Mouse (Mus musculus) adrenal gland, adult (tissue): ENCODE measurements at regions not wholly inside any gene's neighbourhood (a gene's known extent, or its start where the extent isn't known, plus 50 kb on each side); places are given as distances from the start of the nearest gene placed in this dataset.

Experiments used
- DNase-seq, 2 experiments: peaks; one replicate each; pipeline ENCODE4 v3.0.0; 2022 to 2023; ENCODE audit warnings: low spot score in 1 of 2; ENCODE audit not compliant: inconsistent age in 2 of 2

- DNase-seq, result no peak
These were observed 325.8 kb downstream of the Gpam start for GRCm38 (mm10) chr19:54801123-54801742.

GRCm38 (mm10) chr19:54787171-54787570 is 339.9 kb downstream of the Gpam start:
- no peak for DNase-seq

DNA sequence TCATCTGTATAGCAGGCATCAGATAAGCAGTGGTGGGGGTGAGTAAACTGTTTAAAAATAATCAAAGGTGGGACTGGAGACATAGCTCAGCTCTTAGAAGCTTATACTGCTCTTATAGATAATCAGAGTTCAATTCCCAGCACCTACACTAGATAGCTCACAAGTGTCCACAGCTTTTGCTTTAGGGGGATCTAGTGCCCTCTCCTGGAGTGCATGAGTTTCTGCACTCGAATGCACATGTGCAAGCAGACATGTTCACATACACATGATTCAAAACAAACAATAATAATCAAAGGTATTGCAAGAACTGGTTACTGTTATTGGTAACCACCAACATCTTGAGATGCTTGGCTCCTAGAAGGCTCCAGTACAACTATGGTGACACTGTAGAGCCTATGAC is 343.3 kb downstream of the Gpam start:
- DNase-seq, result peak in 1 of 2 experiments; percentile 32

GRCm38 (mm10) chr19:54757761-54758160 is 369.3 kb downstream of the Gpam start:
- DNase-seq, result no peak

- DNase-seq, result peak; percentile 26 to 75
These were observed 370.3 kb downstream of the Gpam start for GRCm38 (mm10) chr19:54756681-54757257.

GRCm38 (mm10) chr19:54755451-54755850 is 371.6 kb downstream of the Gpam start:
- DNase-seq, result no peak

- no peak for DNase-seq
These were observed 393.1 kb downstream of the Gpam start for GRCm38 (mm10) chr19:54733938-54734337.

DNA sequence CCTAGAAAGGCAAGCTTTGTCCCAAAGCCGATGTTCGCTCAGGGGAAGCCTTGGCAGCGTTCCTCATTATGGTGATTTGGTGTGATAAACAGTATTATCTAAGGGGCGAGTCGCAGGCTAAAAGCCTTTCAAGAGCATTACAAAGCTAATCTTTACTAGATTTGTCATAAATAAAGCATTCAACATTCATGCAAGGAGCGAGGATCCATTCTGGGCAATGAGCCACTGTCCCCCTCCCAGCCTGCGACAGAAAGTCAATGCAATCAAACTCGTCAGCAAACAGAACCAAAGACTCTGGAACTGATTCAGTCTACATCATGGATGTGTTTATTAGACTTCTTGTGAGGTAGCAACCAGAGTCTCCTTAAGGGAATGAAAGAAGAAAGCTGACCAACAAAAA is 395.3 kb downstream of the Gpam start:
- no peak for DNase-seq

- no peak for DNase-seq
These were observed 395.7 kb downstream of the Gpam start for GRCm38 (mm10) chr19:54731315-54731714.

- no peak for DNase-seq
These were observed 396.2 kb downstream of the Gpam start for GRCm38 (mm10) chr19:54730801-54731200.

DNA sequence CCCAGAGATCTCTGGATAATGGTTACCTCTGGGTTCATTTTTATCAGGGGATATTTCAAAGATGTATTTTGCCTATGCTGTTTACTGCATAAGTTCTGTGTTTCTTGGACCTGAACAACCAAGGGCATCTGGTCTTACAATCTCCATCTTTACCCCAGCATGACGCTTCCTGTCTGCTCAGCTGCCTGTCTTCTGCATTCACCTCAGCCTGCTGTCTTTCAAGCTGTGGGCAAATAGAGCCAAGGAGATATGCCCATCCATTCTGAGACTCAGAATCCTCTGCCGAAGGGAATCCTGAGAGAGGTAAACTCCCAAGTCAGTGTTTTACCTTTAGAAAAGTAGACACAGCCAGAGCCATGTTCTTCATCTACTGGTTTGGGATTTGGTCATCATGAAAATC is 396.7 kb downstream of the Gpam start:
- no peak for DNase-seq

GRCm38 (mm10) chr19:54722091-54722490 is 404.9 kb downstream of the Gpam start:
- DNase-seq, result peak; percentile 16 to 51

DNA sequence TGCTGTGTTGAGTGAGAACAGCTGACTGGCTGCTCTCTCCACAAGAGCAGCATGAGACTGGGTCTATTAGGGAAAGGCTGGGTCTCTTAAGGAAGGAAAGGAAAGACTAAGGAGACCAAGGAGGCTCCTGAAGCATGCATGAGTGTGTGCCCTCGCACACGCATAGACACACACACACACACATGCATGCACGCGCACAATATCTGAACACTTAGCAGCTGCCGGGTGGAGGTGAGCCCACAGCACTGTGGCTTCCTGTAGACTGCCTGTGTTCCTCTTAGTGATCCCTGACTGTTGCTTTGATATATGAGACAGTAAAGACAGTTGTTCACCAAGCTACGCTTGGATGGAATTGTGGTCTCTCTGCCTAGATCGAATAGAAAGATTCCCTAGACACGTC is 429.6 kb downstream of the Gpam start:
- DNase-seq, result no peak

DNA sequence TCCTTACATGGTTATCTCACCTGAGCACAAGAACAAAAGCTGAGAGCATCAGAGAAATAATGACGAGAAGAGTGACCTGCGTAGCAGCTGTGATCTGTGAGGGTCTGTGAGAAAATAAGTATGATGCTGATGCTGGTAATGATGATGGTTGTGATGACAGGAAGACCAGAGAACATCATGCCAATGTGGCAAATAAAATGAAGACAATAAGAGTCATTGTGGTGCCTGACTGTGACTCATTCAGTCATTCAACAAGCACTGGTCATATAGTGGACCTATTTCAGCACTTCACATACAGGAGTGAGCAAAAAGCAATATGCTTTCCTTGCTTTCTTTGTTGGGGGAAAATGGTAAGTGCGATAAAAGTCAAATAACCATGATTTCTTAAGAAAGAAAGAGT is 433.3 kb downstream of the Gpam start:
- no peak for DNase-seq

GRCm38 (mm10) chr19:54693094-54693493 is 433.9 kb downstream of the Gpam start:
- no peak for DNase-seq

- no peak for DNase-seq
These were observed 435.2 kb downstream of the Gpam start for GRCm38 (mm10) chr19:54691861-54692260.

- DNase-seq, result peak in 1 of 2 experiments; percentile 47
These were observed 438.4 kb downstream of the Gpam start for GRCm38 (mm10) chr19:54688630-54689029.

GRCm38 (mm10) chr19:54685147-54685546 is 441.9 kb downstream of the Gpam start:
- DNase-seq, result no peak
